Mouse (Mus musculus) forebrain, embryonic 14.5 days (tissue): ENCODE results near the gene Gm8773. TPM values are rescaled to one million over a fixed set of nuclear protein-coding genes. Genes with fewer than 3 reads are reported as not detected.

Experiments
- ATAC-seq: fragments of 200-750 bp; cut with Nextera tagmentation; 2 replicates; pipeline ENCODE4 v1.8.0; 2017; ENCODE audit warnings: mild to moderate bottlenecking, moderate library complexity
- DNase-seq: peaks from one replicate; pipeline ENCODE4 v3.0.0-alpha.2; 2015; ENCODE audit warnings: low spot score
- H3K27ac ChIP-seq: fragments of 300-500 bp; sonication (generic); 2 replicates; pipeline ENCODE4 v1.5.1; 2014; ENCODE audit warnings: low read depth, mild to moderate bottlenecking, control low read depth, low read length, moderate library complexity
- H3K27me3 ChIP-seq: fragments of 300-500 bp; sonication (generic); replicated peaks from 2 replicates; pipeline ENCODE4 v1.6.1; 2014; ENCODE audit warnings: low read length, control low read depth, mixed read lengths; ENCODE audit not compliant: control insufficient read depth, insufficient read depth
- H3K36me3 ChIP-seq: fragments of 300-500 bp; sonication (generic); 2 replicates; pipeline ENCODE4 v1.6.1; 2014; ENCODE audit warnings: low read length, control low read depth; ENCODE audit not compliant: control insufficient read depth, insufficient read depth
- H3K4me1 ChIP-seq: fragments of 300-500 bp; sonication (generic); 2 replicates; pipeline ENCODE4 v1.6.1; 2014; ENCODE audit warnings: antibody characterized with exemption, low read length, control low read depth; ENCODE audit not compliant: control insufficient read depth, insufficient read depth
- H3K4me2 ChIP-seq: fragments of 300-500 bp; sonication (generic); 2 replicates; pipeline ENCODE4 v1.6.1; 2014; ENCODE audit warnings: mild to moderate bottlenecking, control low read depth, low read length
- H3K4me3 ChIP-seq: fragments of 300-500 bp; sonication (generic); 2 replicates; pipeline ENCODE4 v1.5.1; 2014; ENCODE audit warnings: low read depth, low read length, control low read depth
- H3K9ac ChIP-seq: fragments of 300-500 bp; sonication (generic); 2 replicates; pipeline ENCODE4 v1.6.1; 2014; ENCODE audit warnings: mild to moderate bottlenecking, low read length, control low read depth, moderate library complexity
- H3K9me3 ChIP-seq: fragments of 300-500 bp; sonication (generic); replicated peaks from 2 replicates; pipeline ENCODE4 v1.6.1; 2016; ENCODE audit warnings: low read length, control low read depth, mixed read lengths; ENCODE audit not compliant: control insufficient read depth
- WGBS: fragments of 180-500 bp; shearing (Covaris S2); extraction: QIAGEN DNeasy Blood & Tissue Kit; methylation state at CpG from one replicate; pipeline ENCODE4 v1.1.7; 2014; 5-methylcytosine and 5-hydroxymethylcytosine counted together
- polyA plus RNA-seq: library from polyadenylated mRNA; unstranded; fragments of >200 nt; fragmentation: Nextera tagmentation; extraction: Ambion mirVana; gene quantifications from 2 replicates; pipeline ENCODE4 v1.2.1, GENCODE M21; 2014

Gm8773 gene
- polyA plus RNA-seq, 1 experiment from 2014 or later = 11.3 TPM

GRCm38 (mm10) chr5:5561041-5561706, 12.4 kb upstream of the Gm8773 start:
- H3K27ac ChIP-seq = no peak overlapping the region
- DNase-seq = no peak
- no peaks in the 10 kb centered on the region for H3K9me3 ChIP-seq
- H3K36me3 ChIP-seq = no peaks in the 10 kb centered on the region
- no peak overlapping the region for H3K4me3 ChIP-seq
- 72% methylated on average over 4 of the region's 4 CpGs for WGBS
- ATAC-seq = no peak
- H3K4me2 ChIP-seq = no peak overlapping the region
- H3K4me1 ChIP-seq = peaks cover 11% of the 10 kb centered on the region; the same call in 1 of the 2 replicates
- H3K27me3 ChIP-seq = no peaks in the 10 kb centered on the region
- H3K9ac ChIP-seq = no peak overlapping the region

GRCm38 (mm10) chr5:5562435-5562834, 11.2 kb upstream of the Gm8773 start:
- Histone ChIP-seq H3K36me3 (no peaks in the 10 kb centered on the region), H3K27me3 (no peaks in the 10 kb centered on the region), H3K9me3 (no peaks in the 10 kb centered on the region), H3K4me3 (no peak overlapping the region), H3K9ac (no peak overlapping the region), H3K4me1 (peaks cover 11% of the 10 kb centered on the region; the same call in 1 of the 2 replicates), H3K27ac (no peak overlapping the region), H3K4me2 (no peak overlapping the region)
- DNase-seq = no peak
- WGBS = 77% methylated on average over 3 of the region's 3 CpGs
- ATAC-seq = no peak

- no peaks in the 10 kb centered on the region for H3K4me1 ChIP-seq
- H3K9me3 ChIP-seq = no peaks in the 10 kb centered on the region
- H3K4me3 ChIP-seq = no peak overlapping the region
- H3K36me3 ChIP-seq = no peaks in the 10 kb centered on the region
- DNase-seq (no peak), ATAC-seq (no peak)
- no peak overlapping the region for H3K27ac ChIP-seq
- H3K27me3 ChIP-seq = no peaks in the 10 kb centered on the region
- H3K9ac ChIP-seq = no peak overlapping the region
- H3K4me2 ChIP-seq = no peak overlapping the region
- 88% methylated on average over 3 of the region's 3 CpGs for WGBS
These were observed 14.1 kb downstream of the Gm8773 start for GRCm38 (mm10) chr5:5587686-5588085.

GRCm38 (mm10) chr5:5610540-5610939, 36.9 kb downstream of the Gm8773 start:
- no peak for DNase-seq
- ATAC-seq = no peak
- Histone ChIP-seq H3K4me2 (no peak overlapping the region), H3K9me3 (no peaks in the 10 kb centered on the region), H3K27ac (no peak overlapping the region), H3K4me3 (no peak overlapping the region), H3K36me3 (no peaks in the 10 kb centered on the region), H3K4me1 (no peaks in the 10 kb centered on the region), H3K27me3 (no peaks in the 10 kb centered on the region), H3K9ac (no peak overlapping the region)
- 50% methylated on average over 3 of the region's 3 CpGs for WGBS

- no peaks in the 10 kb centered on the region for H3K4me1 ChIP-seq
- WGBS = 65% methylated on average over 4 of the region's 4 CpGs
- ATAC-seq = no peak
These were observed 44.7 kb downstream of the Gm8773 start for GRCm38 (mm10) chr5:5618329-5618728.

GRCm38 (mm10) chr5:5625491-5625890, 51.9 kb downstream of the Gm8773 start:
- Histone ChIP-seq H3K27me3 (no peaks in the 10 kb centered on the region), H3K4me1 (no peaks in the 10 kb centered on the region), H3K27ac (no peak overlapping the region), H3K9me3 (no peaks in the 10 kb centered on the region), H3K36me3 (no peaks in the 10 kb centered on the region), H3K4me2 (no peak overlapping the region), H3K9ac (no peak overlapping the region), H3K4me3 (no peak overlapping the region)
- 85% methylated on average over 3 of the region's 3 CpGs for WGBS
- ATAC-seq (no peak), DNase-seq (no peak)

More at GRCm38 (mm10) chr5:5618329-5618728, 44.7 kb downstream of the Gm8773 start:
- Histone ChIP-seq H3K4me3 (no peak overlapping the region), H3K36me3 (no peaks in the 10 kb centered on the region), H3K27me3 (no peaks in the 10 kb centered on the region), H3K9me3 (no peaks in the 10 kb centered on the region), H3K9ac (no peak overlapping the region), H3K4me2 (no peak overlapping the region), H3K27ac (no peak overlapping the region)
- no peak for DNase-seq

Other genes starting within 250 kb of the Gm8773 start
- gene Cdk14, start 153.5 kb upstream of the Gm8773 start, polyA plus RNA-seq = 26.6 and 34.8 TPM in 2 replicates
- gene 1700015F17Rik, start 94.7 kb upstream of the Gm8773 start, polyA plus RNA-seq = not detected in 2 replicates
- gene Cldn12, start 58.8 kb upstream of the Gm8773 start, polyA plus RNA-seq = 16.4 and 17.6 TPM in 2 replicates
- gene Gtpbp10, start 14.3 kb upstream of the Gm8773 start, polyA plus RNA-seq = 29.6 and 32.8 TPM in 2 replicates
- gene Cfap69, start 90.4 kb downstream of the Gm8773 start, polyA plus RNA-seq = 5.6 and 8.9 TPM in 2 replicates
- 4.3 TPM in 2 replicates for gene Steap2, start 120.8 kb downstream of the Gm8773 start, polyA plus RNA-seq
- gene Steap1, start 175.5 kb downstream of the Gm8773 start, polyA plus RNA-seq = 2.6 and 2.9 TPM in 2 replicates